Mouse (Mus musculus): ENCODE data around the gene Irak4. TPM values are rescaled to one million over a fixed set of nuclear protein-coding genes. Genes with fewer than 3 reads are reported as not detected.
A peak's percentile ranks its signal among the peaks of the same experiment; 100 is the strongest.

The Irak4 gene
- 22.3 and 23.6 TPM in 2 replicates for polyA plus RNA-seq (2015; fragmentation: Nextera tagmentation; extraction: Ambion mirVana)

DNA sequence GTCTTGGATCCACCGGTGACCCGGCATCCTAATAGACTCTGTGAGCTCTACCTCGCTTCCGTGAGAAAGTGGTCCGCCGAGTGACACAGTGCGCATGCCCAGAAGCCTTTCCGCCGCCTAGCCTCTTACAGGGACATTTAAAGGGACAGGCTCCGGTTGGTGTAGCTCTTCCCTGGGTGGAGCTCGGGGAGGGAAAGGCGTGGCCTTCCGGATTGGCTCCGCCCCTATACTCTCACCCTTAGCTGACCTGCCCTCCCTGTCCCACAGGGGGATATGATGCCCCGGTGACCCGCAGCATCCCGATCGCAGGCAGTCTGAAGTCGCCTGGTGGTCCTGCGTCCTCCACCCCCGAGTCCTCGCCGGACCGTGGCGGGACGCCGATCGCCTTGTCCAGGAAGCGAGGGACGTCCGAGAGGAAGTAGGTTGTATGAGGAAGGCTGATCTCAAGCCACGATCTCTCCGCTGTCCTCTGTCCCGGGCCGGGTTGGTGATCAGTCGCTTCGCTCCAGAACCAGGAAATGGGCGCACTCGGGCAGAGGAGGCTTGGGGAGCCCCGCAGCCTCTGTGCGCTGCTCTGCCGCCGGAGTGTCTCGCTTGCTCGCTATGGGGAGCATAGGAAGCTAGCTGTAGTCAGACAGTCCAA lies at the start of gene Irak4, which contains the start of gene Pus7l:
Gene Irak4 (plus strand): TSS at position 235 of the 643 bp plus-strand sequence.
Gene Pus7l (minus strand): TSS at position 139 of the 643 bp plus-strand sequence.
- Histone ChIP-seq H3K4me2 (ENCODE audit: low read depth, low read length) (peak within 1 kb of the TSS; percentile 89), H3K4me3 (ENCODE audit: low read length) (peak within 1 kb of the TSS; percentile 94), H3K36me3 (ENCODE audit: control insufficient read depth, insufficient read depth, low read length) (no peaks in the 10 kb centered on the region), H3K4me1 (ENCODE audit: control insufficient read depth, insufficient read depth, low read length) (peaks cover 5% of the 10 kb centered on the region), H3K9me3 (ENCODE audit: control insufficient read depth, low read length) (no peaks in the 10 kb centered on the region), H3K27me3 (replicated peaks; ENCODE audit: control insufficient read depth, insufficient read depth, low read length) (no peaks in the 10 kb centered on the region), H3K27ac (ENCODE audit: low read length) (peak within 1 kb of the TSS; percentile 98), H3K9ac (ENCODE audit: low read depth, low read length) (peak within 1 kb of the TSS; percentile 86)
- under 1% methylated on average over 45 of the region's 45 CpGs for WGBS
- peak; percentile 99 for ATAC-seq

GRCm38 (mm10) chr15:94494445-94494844 lies 49.0 kb upstream of the Irak4 start:
- Histone ChIP-seq H3K9me3 (ENCODE audit: control insufficient read depth, low read length) (no peaks in the 10 kb centered on the region), H3K36me3 (ENCODE audit: control insufficient read depth, insufficient read depth, low read length) (no peaks in the 10 kb centered on the region), H3K4me1 (ENCODE audit: control insufficient read depth, insufficient read depth, low read length) (no peaks in the 10 kb centered on the region), H3K27ac (ENCODE audit: low read length) (no peak overlapping the region), H3K27me3 (replicated peaks; ENCODE audit: control insufficient read depth, insufficient read depth, low read length) (no peaks in the 10 kb centered on the region), H3K4me3 (ENCODE audit: low read length) (no peak overlapping the region), H3K9ac (ENCODE audit: low read depth, low read length) (no peak overlapping the region), H3K4me2 (ENCODE audit: low read depth, low read length) (no peak overlapping the region)
- ATAC-seq = no peak
- WGBS = 96% methylated on average over 1 of the region's 1 CpGs

GRCm38 (mm10) chr15:94495936-94496335 lies 47.5 kb upstream of the Irak4 start:
- Histone ChIP-seq H3K9ac (ENCODE audit: low read depth, low read length) (no peak overlapping the region), H3K27me3 (replicated peaks; ENCODE audit: control insufficient read depth, insufficient read depth, low read length) (no peaks in the 10 kb centered on the region), H3K4me1 (ENCODE audit: control insufficient read depth, insufficient read depth, low read length) (no peaks in the 10 kb centered on the region), H3K4me3 (ENCODE audit: low read length) (no peak overlapping the region), H3K4me2 (ENCODE audit: low read depth, low read length) (no peak overlapping the region), H3K27ac (ENCODE audit: low read length) (no peak overlapping the region), H3K9me3 (ENCODE audit: control insufficient read depth, low read length) (no peaks in the 10 kb centered on the region), H3K36me3 (ENCODE audit: control insufficient read depth, insufficient read depth, low read length) (no peaks in the 10 kb centered on the region)
- WGBS = 76% methylated on average over 10 of the region's 10 CpGs
- no peak for ATAC-seq

GRCm38 (mm10) chr15:94499260-94499659 lies 44.2 kb upstream of the Irak4 start:
- Histone ChIP-seq H3K4me3 (ENCODE audit: low read length) (no peak overlapping the region), H3K36me3 (ENCODE audit: control insufficient read depth, insufficient read depth, low read length) (no peaks in the 10 kb centered on the region), H3K4me1 (ENCODE audit: control insufficient read depth, insufficient read depth, low read length) (no peaks in the 10 kb centered on the region), H3K27me3 (replicated peaks; ENCODE audit: control insufficient read depth, insufficient read depth, low read length) (no peaks in the 10 kb centered on the region), H3K27ac (ENCODE audit: low read length) (no peak overlapping the region), H3K9me3 (ENCODE audit: control insufficient read depth, low read length) (no peaks in the 10 kb centered on the region), H3K4me2 (ENCODE audit: low read depth, low read length) (no peak overlapping the region), H3K9ac (ENCODE audit: low read depth, low read length) (no peak overlapping the region)
- 76% methylated on average over 1 of the region's 1 CpGs for WGBS
- no peak for ATAC-seq

DNA sequence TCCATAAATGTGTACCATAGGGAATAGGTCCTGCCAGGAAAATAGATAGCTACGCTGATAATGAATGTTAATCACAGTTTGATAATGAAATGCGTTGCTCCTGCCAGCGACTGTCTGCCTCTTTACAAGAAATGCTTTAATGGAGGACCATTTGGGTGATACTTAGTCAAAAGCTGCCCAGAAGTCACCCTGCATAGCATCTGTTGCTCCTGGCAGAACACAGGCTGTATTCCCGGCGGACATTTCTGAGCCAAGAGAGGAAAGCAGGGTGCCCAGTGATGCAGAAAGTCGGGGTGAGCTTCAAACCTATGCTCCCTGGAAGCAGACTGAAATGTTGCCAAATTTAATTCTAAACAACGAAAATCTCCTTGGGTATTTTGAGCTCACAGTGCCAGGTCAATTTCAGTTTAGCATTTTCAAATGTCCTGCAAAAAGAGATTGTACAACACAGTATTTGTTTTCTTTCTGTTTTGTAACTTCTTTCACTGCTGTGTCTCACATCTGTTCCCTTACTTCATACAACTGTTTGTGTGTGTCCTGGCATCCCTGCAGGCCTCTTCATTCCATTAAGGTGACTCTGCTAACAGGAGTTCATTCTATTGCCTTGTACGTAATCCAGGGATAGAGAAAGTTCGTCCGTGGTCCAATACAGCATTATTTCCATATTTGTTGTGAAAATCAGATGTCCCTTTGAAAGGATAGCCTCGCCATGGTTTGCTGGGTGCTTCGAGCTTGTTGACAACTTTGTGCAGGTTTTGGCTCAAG lies 39.8 kb upstream of the Irak4 start:
- no peaks in the 10 kb centered on the region for H3K4me1 ChIP-seq (ENCODE audit: control insufficient read depth, insufficient read depth, low read length)
- H3K9me3 ChIP-seq (ENCODE audit: control insufficient read depth, low read length) = no peaks in the 10 kb centered on the region
- no peaks in the 10 kb centered on the region for H3K27me3 ChIP-seq (replicated peaks; ENCODE audit: control insufficient read depth, insufficient read depth, low read length)
- no peak overlapping the region for H3K27ac ChIP-seq (ENCODE audit: low read length)
- no peak overlapping the region for H3K4me3 ChIP-seq (ENCODE audit: low read length)
- no peak overlapping the region for H3K9ac ChIP-seq (ENCODE audit: low read depth, low read length)
- no peak overlapping the region for H3K4me2 ChIP-seq (ENCODE audit: low read depth, low read length)
- ATAC-seq = no peak
- H3K36me3 ChIP-seq (ENCODE audit: control insufficient read depth, insufficient read depth, low read length) = no peaks in the 10 kb centered on the region
- WGBS = 71% methylated on average over 12 of the region's 12 CpGs

GRCm38 (mm10) chr15:94517913-94518491 lies 25.4 kb upstream of the Irak4 start:
- 75% methylated on average over 16 of the region's 16 CpGs for WGBS
- Histone ChIP-seq H3K9ac (ENCODE audit: low read depth, low read length) (no peak overlapping the region), H3K27ac (ENCODE audit: low read length) (no peak overlapping the region), H3K36me3 (ENCODE audit: control insufficient read depth, insufficient read depth, low read length) (no peaks in the 10 kb centered on the region), H3K9me3 (ENCODE audit: control insufficient read depth, low read length) (no peaks in the 10 kb centered on the region), H3K4me2 (ENCODE audit: low read depth, low read length) (no peak overlapping the region), H3K4me1 (ENCODE audit: control insufficient read depth, insufficient read depth, low read length) (no peaks in the 10 kb centered on the region), H3K27me3 (replicated peaks; ENCODE audit: control insufficient read depth, insufficient read depth, low read length) (no peaks in the 10 kb centered on the region), H3K4me3 (ENCODE audit: low read length) (no peak overlapping the region)
- no peak for ATAC-seq

DNA sequence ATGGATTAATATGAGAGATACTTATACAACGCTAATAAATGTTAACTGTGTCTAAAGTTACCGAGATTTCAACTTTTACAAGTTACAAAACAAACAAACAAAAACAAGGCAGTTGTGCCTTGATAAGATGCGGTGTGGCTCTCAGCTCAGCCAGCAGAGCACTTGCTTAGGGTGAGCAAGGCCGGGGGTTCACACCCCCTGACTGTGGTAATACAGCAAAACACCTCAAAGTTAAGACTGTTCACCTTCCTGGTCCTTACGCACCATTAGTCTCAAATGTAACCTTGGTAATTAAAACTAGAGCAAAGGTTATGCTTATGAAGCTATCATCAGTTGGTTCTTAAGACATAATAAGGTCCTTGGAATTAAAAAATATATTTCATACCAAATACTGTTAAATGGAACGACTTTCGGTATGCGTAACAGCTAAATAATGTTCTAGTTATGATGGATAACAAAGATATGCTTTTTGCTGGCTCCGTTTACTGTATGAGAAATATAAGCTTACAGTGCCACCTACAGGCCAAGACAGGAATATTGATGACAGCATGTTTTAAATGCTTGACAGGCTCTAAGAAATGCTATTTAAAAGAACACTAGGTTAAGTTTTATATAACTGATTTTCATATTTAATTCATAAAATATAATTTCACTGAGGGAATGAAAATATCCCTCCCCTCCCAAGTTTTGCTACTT lies 23.1 kb upstream of the Irak4 start:
- H3K9me3 ChIP-seq (ENCODE audit: control insufficient read depth, low read length) = no peaks in the 10 kb centered on the region
- no peaks in the 10 kb centered on the region for H3K4me1 ChIP-seq (ENCODE audit: control insufficient read depth, insufficient read depth, low read length)
- H3K27me3 ChIP-seq (replicated peaks; ENCODE audit: control insufficient read depth, insufficient read depth, low read length) = no peaks in the 10 kb centered on the region
- no peak overlapping the region for H3K4me3 ChIP-seq (ENCODE audit: low read length)
- no peak overlapping the region for H3K9ac ChIP-seq (ENCODE audit: low read depth, low read length)
- WGBS = 41% methylated on average over 9 of the region's 9 CpGs
- H3K36me3 ChIP-seq (ENCODE audit: control insufficient read depth, insufficient read depth, low read length) = no peaks in the 10 kb centered on the region
- ATAC-seq = 0 out of 2 replicates have a peak, but pooled peaks have one; percentile 50
- no peak overlapping the region for H3K4me2 ChIP-seq (ENCODE audit: low read depth, low read length)
- no peak overlapping the region for H3K27ac ChIP-seq (ENCODE audit: low read length)

DNA sequence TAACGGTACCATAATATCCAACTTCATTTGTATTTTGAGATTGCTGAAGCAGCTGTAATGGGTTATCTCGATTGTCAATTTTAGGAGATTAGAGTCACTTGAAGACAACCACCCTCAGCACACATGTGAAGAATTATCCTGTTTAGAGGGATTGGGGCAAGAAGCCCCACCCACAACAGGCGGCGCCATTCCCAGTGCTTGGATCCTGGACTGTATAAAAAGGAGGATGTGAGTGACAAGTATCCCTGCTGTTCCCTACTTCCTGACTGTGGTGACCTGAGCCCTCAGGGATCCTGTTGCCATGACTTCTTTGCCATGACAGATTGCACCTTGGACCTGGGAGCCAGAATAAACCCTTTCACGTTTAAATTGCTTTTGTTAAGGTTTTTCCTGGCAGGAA lies 22.5 kb upstream of the Irak4 start:
- WGBS = 71% methylated on average over 5 of the region's 5 CpGs

GRCm38 (mm10) chr15:94523251-94523650 lies 20.2 kb upstream of the Irak4 start:
- H3K4me2 ChIP-seq (ENCODE audit: low read depth, low read length) = no peak overlapping the region
- H3K4me1 ChIP-seq (ENCODE audit: control insufficient read depth, insufficient read depth, low read length) = no peaks in the 10 kb centered on the region
- WGBS = 88% methylated on average over 28 of the region's 28 CpGs
- no peaks in the 10 kb centered on the region for H3K9me3 ChIP-seq (ENCODE audit: control insufficient read depth, low read length)
- no peaks in the 10 kb centered on the region for H3K27me3 ChIP-seq (replicated peaks; ENCODE audit: control insufficient read depth, insufficient read depth, low read length)
- no peaks in the 10 kb centered on the region for H3K36me3 ChIP-seq (ENCODE audit: control insufficient read depth, insufficient read depth, low read length)
- H3K9ac ChIP-seq (ENCODE audit: low read depth, low read length) = no peak overlapping the region
- no peak overlapping the region for H3K4me3 ChIP-seq (ENCODE audit: low read length)
- ATAC-seq = no peak
- no peak overlapping the region for H3K27ac ChIP-seq (ENCODE audit: low read length)

More for the DNA sequence above, 22.5 kb upstream of the Irak4 start:
- Histone ChIP-seq H3K4me3 (ENCODE audit: low read length) (no peak overlapping the region), H3K36me3 (ENCODE audit: control insufficient read depth, insufficient read depth, low read length) (no peaks in the 10 kb centered on the region), H3K27ac (ENCODE audit: low read length) (no peak overlapping the region), H3K9me3 (ENCODE audit: control insufficient read depth, low read length) (no peaks in the 10 kb centered on the region), H3K27me3 (replicated peaks; ENCODE audit: control insufficient read depth, insufficient read depth, low read length) (no peaks in the 10 kb centered on the region), H3K4me1 (ENCODE audit: control insufficient read depth, insufficient read depth, low read length) (no peaks in the 10 kb centered on the region), H3K4me2 (ENCODE audit: low read depth, low read length) (no peak overlapping the region), H3K9ac (ENCODE audit: low read depth, low read length) (no peak overlapping the region)
- no peak for ATAC-seq

Data from intestine, embryonic 16.5 days (tissue).